ENCODE assay signal across 12 mouse cellular contexts in the genomic region with DNA sequence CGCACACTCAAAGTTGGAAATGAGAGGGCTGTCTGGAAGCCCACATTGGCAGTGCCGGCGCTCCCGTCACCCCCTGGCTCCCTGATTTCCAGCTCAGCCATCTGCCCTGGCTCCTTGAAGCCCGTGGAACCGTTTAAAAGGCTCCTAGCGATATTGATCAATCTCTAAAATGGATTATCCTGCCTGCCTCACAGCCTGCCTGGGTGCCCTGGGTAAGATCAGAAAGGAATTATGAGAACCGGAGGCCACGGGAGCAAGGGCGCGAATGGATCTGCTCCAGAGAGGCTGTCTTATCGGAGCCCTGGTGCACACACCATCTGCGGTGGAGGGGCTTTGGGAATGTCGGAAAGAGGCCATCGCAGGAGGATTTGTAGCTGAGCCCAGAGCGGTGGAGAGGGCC.
DNase-seq lines count a peak whose midpoint lies in the region; ATAC-seq lines count a peak whose summit lies in the region.
"Had no signal": no experiment of that assay in that cellular context is flagged by ENCODE, and none has a peak within 500 bp of the region (broad histone marks: within the 10 kb centered on the region; RNA-seq: fewer than 3 reads in every experiment).

No protein-coding gene starts in this region.

- H3K27ac ChIP-seq in embryonic facial prominence, embryonic 13.5 days: peak overlapping the region; percentile 22; the same call in 1 of the 2 replicates
- peak overlapping the region; percentile 87 for H3K27ac ChIP-seq in hindbrain, embryonic 13.5 days
- H3K27ac ChIP-seq in neural tube, embryonic 13.5 days (replicated peaks): peak overlapping the region; percentile 78

- H3K4me2 ChIP-seq in embryonic facial prominence, embryonic 13.5 days: no peak overlapping the region
- peak overlapping the region; percentile 17; the same call in 1 of the 2 replicates for H3K4me2 ChIP-seq in hindbrain, embryonic 13.5 days
- no peak overlapping the region for H3K4me2 ChIP-seq in neural tube, embryonic 13.5 days
- H3K4me2 ChIP-seq: liver, embryonic 11.5 days had no signal

- H3K36me3 ChIP-seq in embryonic facial prominence, embryonic 13.5 days: no peaks in the 10 kb centered on the region
- no peaks in the 10 kb centered on the region for H3K36me3 ChIP-seq in hindbrain, embryonic 13.5 days
- no peaks in the 10 kb centered on the region for H3K36me3 ChIP-seq in neural tube, embryonic 13.5 days

- H3K9ac ChIP-seq in embryonic facial prominence, embryonic 13.5 days: no peak overlapping the region
- no peak overlapping the region for H3K9ac ChIP-seq in hindbrain, embryonic 13.5 days
- H3K9ac ChIP-seq in neural tube, embryonic 13.5 days: peak overlapping the region; percentile 5

- H3K4me3 ChIP-seq in embryonic facial prominence, embryonic 13.5 days: no peak overlapping the region
- H3K4me3 ChIP-seq in hindbrain, embryonic 13.5 days: no peak overlapping the region
- H3K4me3 ChIP-seq in neural tube, embryonic 13.5 days: no peak overlapping the region

- H3K4me1 ChIP-seq in embryonic facial prominence, embryonic 13.5 days: peaks cover 48% of the 10 kb centered on the region
- peaks cover 88% of the 10 kb centered on the region for H3K4me1 ChIP-seq in hindbrain, embryonic 13.5 days (replicated peaks)
- peaks cover 85% of the 10 kb centered on the region for H3K4me1 ChIP-seq in neural tube, embryonic 13.5 days (replicated peaks)

- 31% methylated on average over 16 of the region's 16 CpGs for WGBS in embryonic facial prominence, embryonic 13.5 days
- WGBS in hindbrain, embryonic 13.5 days: 35% methylated on average over 16 of the region's 16 CpGs
- 31% methylated on average over 16 of the region's 16 CpGs for WGBS in neural tube, embryonic 13.5 days

- no peaks in the 10 kb centered on the region; the same call in 1 of the 2 replicates for H3K27me3 ChIP-seq in embryonic facial prominence, embryonic 13.5 days
- 0 out of 2 replicates have a peak, but pooled peaks cover 5% of the 10 kb centered on the region for H3K27me3 ChIP-seq in hindbrain, embryonic 13.5 days
- no peaks in the 10 kb centered on the region for H3K27me3 ChIP-seq in neural tube, embryonic 13.5 days

- intact Hi-C loops in left cerebral cortex, postnatal 4 days (cut with DNase I): no loop called here
- intact Hi-C loops in left cerebral cortex, postnatal 10 days (cut with DNase I): no loop called here

- no peaks in the 10 kb centered on the region for H3K9me3 ChIP-seq in embryonic facial prominence, embryonic 13.5 days
- H3K9me3 ChIP-seq in hindbrain, embryonic 13.5 days: no peaks in the 10 kb centered on the region
- no peaks in the 10 kb centered on the region for H3K9me3 ChIP-seq in neural tube, embryonic 13.5 days

- DNase-seq in left cerebral cortex, postnatal 4 days: peak; percentile 67
- DNase-seq in left cerebral cortex, postnatal 10 days (ENCODE audit: extremely low spot score in 1 of 2, low spot score in 2 of 2): no peak
- DNase-seq in right cerebral cortex, postnatal 4 days: no peak
- DNase-seq in kidney, postnatal 4 days: no peak
- DNase-seq: adrenal gland, adult 2 months; cerebellum, adult 18-20 months; heart, postnatal 14 days; thymus, postnatal 36 days had no signal

- no peak for ATAC-seq in embryonic facial prominence, embryonic 13.5 days (ENCODE audit: insufficient number of reproducible peaks, insufficient read depth, low FRiP score, low TSS enrichment, low read depth)
- no peak for ATAC-seq in hindbrain, embryonic 13.5 days (ENCODE audit: low FRiP score)
- ATAC-seq in neural tube, embryonic 13.5 days (ENCODE audit: low read depth): no peak

Comparison
In these comparisons a context has a peak if more than half of its experiments do, and no peak if none do; other contexts are left out.
1. H3K27ac ChIP-seq: peak in every context shown above with its lines; median percentile 87 in hindbrain, embryonic 13.5 days; 78 in neural tube, embryonic 13.5 days; 22 in embryonic facial prominence, embryonic 13.5 days.